In genomic region chr11:8610456-8610855, GRCm38 (mm10) we compare ENCODE assay signal across 27 mouse cellular contexts. TPM values are rescaled to one million over a fixed set of nuclear protein-coding genes. Genes with fewer than 3 reads are reported as not detected.
DNase-seq lines count a peak whose midpoint lies in the region; ATAC-seq and TF ChIP-seq lines count a peak whose summit lies in the region.
"Had no signal": no experiment of that assay in that cellular context is flagged by ENCODE, and none has a peak within 500 bp of the region (broad histone marks: within the 10 kb centered on the region; RNA-seq: fewer than 3 reads in every experiment).

No protein-coding gene starts in this region.

- H3K4me1 ChIP-seq in limb, embryonic 12.5 days (replicated peaks) = peaks cover 28% of the 10 kb centered on the region
- peaks cover 25% of the 10 kb centered on the region for H3K4me1 ChIP-seq in limb, embryonic 10.5 days
- peaks cover 30% of the 10 kb centered on the region for H3K4me1 ChIP-seq in intestine, embryonic 15.5 days (replicated peaks)
- peaks cover 26% of the 10 kb centered on the region for H3K4me1 ChIP-seq in kidney, embryonic 15.5 days
- H3K4me1 ChIP-seq in small intestine, adult 2 months (ENCODE audit: control insufficient read depth, insufficient read depth, insufficient read length, low read length) = peaks cover 14% of the 10 kb centered on the region; the same call in 1 of the 2 replicates
- H3K4me1 ChIP-seq: midbrain, embryonic 15.5 days; neural tube, embryonic 15.5 days had no signal

- H3K36me3 ChIP-seq in limb, embryonic 12.5 days = peaks cover 91% of the 10 kb centered on the region
- peaks cover 96% of the 10 kb centered on the region for H3K36me3 ChIP-seq in limb, embryonic 10.5 days
- H3K36me3 ChIP-seq in intestine, embryonic 15.5 days = peaks cover 8% of the 10 kb centered on the region
- H3K36me3 ChIP-seq in kidney, embryonic 15.5 days = peaks cover 42% of the 10 kb centered on the region
- peaks cover 14% of the 10 kb centered on the region; the same call in 1 of the 2 replicates for H3K36me3 ChIP-seq in small intestine, adult 2 months (ENCODE audit: control insufficient read depth, insufficient read depth, low read length)
- H3K36me3 ChIP-seq: forebrain, embryonic 15.5 days; midbrain, embryonic 15.5 days; neural tube, embryonic 15.5 days had no signal

- H3K9me3 ChIP-seq in limb, embryonic 12.5 days = no peaks in the 10 kb centered on the region
- no peaks in the 10 kb centered on the region for H3K9me3 ChIP-seq in limb, embryonic 10.5 days (replicated peaks)
- H3K9me3 ChIP-seq in intestine, embryonic 15.5 days = no peaks in the 10 kb centered on the region
- no peaks in the 10 kb centered on the region for H3K9me3 ChIP-seq in kidney, embryonic 15.5 days (replicated peaks)
- H3K9me3 ChIP-seq: forebrain, embryonic 10.5 days; forebrain, embryonic 15.5 days; limb, embryonic 13.5 days; midbrain, embryonic 15.5 days; neural tube, embryonic 15.5 days had no signal

- no peak for TF ChIP-seq CTCF in small intestine, adult 2 months (IDR thresholded peaks at IDR 0.05; ENCODE audit: extremely low read depth, insufficient read length, insufficient replicate concordance, low read depth, low read length)

- no peak overlapping the region for H3K4me3 ChIP-seq in limb, embryonic 12.5 days (replicated peaks)
- H3K4me3 ChIP-seq in limb, embryonic 10.5 days = no peak overlapping the region
- H3K4me3 ChIP-seq in intestine, embryonic 15.5 days (replicated peaks) = no peak overlapping the region
- H3K4me3 ChIP-seq in kidney, embryonic 15.5 days (replicated peaks) = no peak overlapping the region
- no peak overlapping the region for H3K4me3 ChIP-seq in small intestine, adult 2 months (ENCODE audit: low read depth, low read length)
- H3K4me3 ChIP-seq: embryonic facial prominence, embryonic 13.5 days; forebrain, embryonic 10.5 days; forebrain, embryonic 15.5 days; limb, embryonic 13.5 days; midbrain, embryonic 15.5 days; neural tube, embryonic 15.5 days had no signal

- no peak overlapping the region for H3K9ac ChIP-seq in limb, embryonic 12.5 days (replicated peaks)
- H3K9ac ChIP-seq in intestine, embryonic 15.5 days = no peak overlapping the region
- H3K9ac ChIP-seq in kidney, embryonic 15.5 days = no peak overlapping the region
- H3K9ac ChIP-seq: embryonic facial prominence, embryonic 13.5 days; forebrain, embryonic 15.5 days; limb, embryonic 13.5 days; liver, embryonic 14.5 days; lung, embryonic 14.5 days; midbrain, embryonic 15.5 days; neural tube, embryonic 15.5 days had no signal

- H3K4me2 ChIP-seq in limb, embryonic 12.5 days = no peak overlapping the region
- H3K4me2 ChIP-seq in intestine, embryonic 15.5 days (replicated peaks) = no peak overlapping the region
- H3K4me2 ChIP-seq in kidney, embryonic 15.5 days = no peak overlapping the region
- H3K4me2 ChIP-seq: embryonic facial prominence, embryonic 13.5 days; forebrain, embryonic 15.5 days; limb, embryonic 13.5 days; lung, embryonic 14.5 days; midbrain, embryonic 15.5 days; neural tube, embryonic 15.5 days had no signal

- no peak for ATAC-seq in limb, embryonic 12.5 days (ENCODE audit: insufficient number of reproducible peaks, insufficient read depth, low FRiP score, low TSS enrichment, low read depth)
- 0 out of 2 replicates have a peak, but pooled peaks have one; percentile 16 for ATAC-seq in intestine, embryonic 15.5 days
- no peak for ATAC-seq in kidney, embryonic 15.5 days (replicated peaks; ENCODE audit: low FRiP score)
- ATAC-seq: activated CD4-positive, CD25-positive, alpha-beta regulatory T cell, adult 4 months; forebrain, embryonic 15.5 days; hindbrain, embryonic 16.5 days; midbrain, embryonic 15.5 days had no signal

- DNase-seq in limb, embryonic 10.5 days (ENCODE audit: low spot score) = no peak
- no peak for DNase-seq in embryo, embryonic 9.5 days (ENCODE audit: extremely low spot score)
- DNase-seq in left cerebral cortex, postnatal 36 days (ENCODE audit: low spot score in 2 of 2) = no peak
- DNase-seq: adrenal gland, adult 8-10 months; B cell, adult 2 months; cerebellum, adult 8-10 months; heart, postnatal 14 days; layer of hippocampus, adult 9-11 months; lung, postnatal 14 days; retina, postnatal 1 day; right cerebral cortex, postnatal 25 days; spleen, adult 18-20 months; thymus, postnatal 25 days had no signal

- H3K27me3 ChIP-seq in limb, embryonic 12.5 days = no peaks in the 10 kb centered on the region
- H3K27me3 ChIP-seq in limb, embryonic 10.5 days (ENCODE audit: low read depth, poor library complexity, severe bottlenecking) = no peaks in the 10 kb centered on the region
- H3K27me3 ChIP-seq in intestine, embryonic 15.5 days (replicated peaks) = no peaks in the 10 kb centered on the region
- H3K27me3 ChIP-seq in kidney, embryonic 15.5 days = no peaks in the 10 kb centered on the region
- H3K27me3 ChIP-seq in small intestine, adult 2 months (ENCODE audit: control insufficient read depth, insufficient read depth, low read length) = no peaks in the 10 kb centered on the region
- H3K27me3 ChIP-seq: embryonic facial prominence, embryonic 13.5 days; forebrain, embryonic 15.5 days; limb, embryonic 13.5 days; midbrain, embryonic 15.5 days; neural tube, embryonic 15.5 days had no signal

- peak overlapping the region; percentile 12; the same call in 1 of the 2 replicates for H3K27ac ChIP-seq in limb, embryonic 12.5 days
- no peak overlapping the region for H3K27ac ChIP-seq in limb, embryonic 10.5 days
- H3K27ac ChIP-seq in intestine, embryonic 15.5 days = no peak overlapping the region
- H3K27ac ChIP-seq in kidney, embryonic 15.5 days = peak overlapping the region; percentile 39; the same call in 1 of the 2 replicates
- H3K27ac ChIP-seq in small intestine, adult 2 months (ENCODE audit: insufficient read depth, low read depth, low read length) = peak overlapping the region; percentile 69
- H3K27ac ChIP-seq: forebrain, embryonic 10.5 days; forebrain, embryonic 15.5 days; limb, embryonic 13.5 days; liver, embryonic 14.5 days; midbrain, embryonic 15.5 days; neural tube, embryonic 15.5 days had no signal

- no peak for TF ChIP-seq POLR2A in small intestine, adult 2 months (IDR thresholded peaks at IDR 0.05; ENCODE audit: low read depth, low read length)

- WGBS in limb, embryonic 12.5 days = 54% methylated on average over 7 of the region's 7 CpGs
- WGBS in limb, embryonic 10.5 days = 74% methylated on average over 7 of the region's 7 CpGs
- WGBS in intestine, embryonic 15.5 days = 57% methylated on average over 7 of the region's 7 CpGs
- WGBS in kidney, embryonic 15.5 days = 53% methylated on average over 7 of the region's 7 CpGs
- WGBS in small intestine, adult 2 months = 25% methylated on average over 7 of the region's 7 CpGs

- intact Hi-C loops in left cerebral cortex, postnatal 36 days (cut with DNase I) = no loop called here

RNA-seq across cellular contexts. Expression of gene Tns3, which starts 53.9 kb away (rescaled TPM):
- 49.6 and 51.9 TPM in 2 replicates for polyA plus RNA-seq in limb, embryonic 12.5 days (2016; fragmentation: Nextera tagmentation; extraction: Ambion mirVana)
- 28.2 and 35.6 TPM in 2 replicates for polyA plus RNA-seq in limb, embryonic 10.5 days (2016; fragmentation: Nextera tagmentation; extraction: Ambion mirVana)
- 21.1 and 22.9 TPM in 2 replicates for polyA plus RNA-seq in intestine, embryonic 15.5 days (2015; fragmentation: Nextera tagmentation; extraction: Ambion mirVana)
- polyA plus RNA-seq in kidney, embryonic 15.5 days (2015; fragmentation: Nextera tagmentation; extraction: Ambion mirVana) = 25.7 and 27.7 TPM in 2 replicates
- 13.3 and 24.9 TPM in 2 replicates for polyA plus RNA-seq in small intestine, adult 2 months (2012; rRNA removed)
- total RNA-seq in left cerebral cortex, postnatal 36 days (2021) = 10 to 100 TPM; 36.9 to 39.4 TPM

Comparison
In these comparisons a context has a peak if more than half of its experiments do, and no peak if none do; other contexts are left out.
1. H3K27ac ChIP-seq: peak in limb, embryonic 12.5 days (single experiment), kidney, embryonic 15.5 days (single experiment) and small intestine, adult 2 months (single experiment); none in limb, embryonic 10.5 days (single experiment) and intestine, embryonic 15.5 days (single experiment).